Mouse (Mus musculus) cerebral cortex, adult 2 months (tissue): ENCODE results near the gene AY074887.

Experiments used
- WGBS: fragments of 180-500 bp; shearing (Covaris S2); methylation state at CpG from one replicate; pipeline ENCODE4 v1.1.7; 2018; 5-methylcytosine and 5-hydroxymethylcytosine counted together

The AY074887 gene

GRCm38 (mm10) chr9:54950575-54951321 lies at the start of gene AY074887, which contains the start of gene Psma4:
Gene AY074887, minus strand, starts transcription at chr9:54950998.
Gene Psma4, plus strand, starts transcription at chr9:54950790.
- under 1% methylated on average over 65 of the region's 65 CpGs for WGBS

- WGBS = 91% methylated on average over 3 of the region's 3 CpGs
Measured at GRCm38 (mm10) chr9:54995645-54996044, 44.8 kb upstream of the AY074887 start.

GRCm38 (mm10) chr9:54994381-54994780 lies 43.6 kb upstream of the AY074887 start:
- WGBS = 66% methylated on average over 3 of the region's 3 CpGs

- 86% methylated on average over 3 of the region's 3 CpGs for WGBS
Measured at GRCm38 (mm10) chr9:54990362-54990761, 39.6 kb upstream of the AY074887 start.

DNA sequence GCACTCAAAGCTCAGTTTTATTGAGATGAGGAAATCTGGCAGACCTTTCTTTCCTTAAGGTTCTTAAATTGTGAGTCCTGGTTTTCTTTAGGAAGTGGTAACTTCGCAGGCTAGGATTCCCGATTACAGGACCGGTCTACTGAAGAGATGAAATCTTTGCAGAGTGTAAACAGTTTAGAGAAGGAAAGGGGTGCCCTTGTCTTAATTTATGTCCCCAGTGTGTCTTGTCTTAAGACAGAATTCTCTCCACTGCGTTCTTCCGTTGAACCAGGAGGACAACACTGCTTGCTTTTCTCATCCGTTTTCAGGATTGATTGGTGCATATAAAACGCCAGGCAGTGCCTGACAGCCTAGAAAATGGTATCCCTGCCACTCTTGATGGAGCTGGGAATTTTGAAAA lies 31.6 kb upstream of the AY074887 start:
- 36% methylated on average over 7 of the region's 7 CpGs for WGBS

DNA sequence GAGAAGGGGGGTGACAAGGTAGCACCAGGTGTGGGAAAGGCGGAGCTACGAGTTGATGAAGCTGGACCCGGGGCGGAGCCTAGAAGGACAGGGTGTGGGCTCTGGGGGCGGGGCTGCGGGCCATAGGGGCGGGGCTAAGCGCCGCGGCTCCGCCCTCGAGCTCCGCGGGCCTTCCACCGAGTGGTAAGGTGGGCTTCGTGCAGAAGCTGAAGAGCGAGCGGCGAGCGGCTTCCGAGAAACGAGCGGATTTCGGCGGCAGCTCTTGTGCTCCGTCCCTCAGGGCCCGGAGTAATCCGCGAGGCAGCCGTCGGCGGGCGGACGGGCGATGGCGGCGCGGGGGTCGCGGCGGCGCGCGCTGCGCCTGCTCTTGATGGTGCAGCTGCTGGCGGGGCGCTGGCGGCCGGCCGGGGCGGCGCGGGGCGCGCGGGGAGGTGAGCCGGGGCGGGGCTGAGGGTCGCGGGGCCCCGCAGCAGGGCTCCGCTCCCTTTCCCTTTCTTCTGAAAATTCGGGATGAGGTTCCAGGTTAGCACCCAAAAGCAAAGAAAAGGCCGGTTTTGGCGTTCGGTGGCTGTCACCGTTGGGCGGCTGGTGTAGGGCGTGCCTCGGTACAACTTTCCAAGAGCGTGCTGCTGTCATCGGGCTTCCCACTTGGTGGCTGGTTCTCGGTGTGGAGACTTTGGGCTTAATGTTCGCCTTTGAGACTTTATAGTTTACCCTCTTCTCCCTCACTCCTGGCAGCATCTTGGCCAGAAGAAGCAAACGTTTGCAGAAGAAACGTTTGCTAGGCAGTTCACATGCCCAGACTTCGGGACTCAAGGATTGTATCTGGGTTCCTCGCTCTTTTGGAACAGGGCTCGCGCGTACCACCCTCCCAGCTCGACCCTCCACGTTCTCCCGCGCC lies 30.7 kb upstream of the AY074887 start:
- WGBS = 1% methylated on average over 85 of the region's 85 CpGs

DNA sequence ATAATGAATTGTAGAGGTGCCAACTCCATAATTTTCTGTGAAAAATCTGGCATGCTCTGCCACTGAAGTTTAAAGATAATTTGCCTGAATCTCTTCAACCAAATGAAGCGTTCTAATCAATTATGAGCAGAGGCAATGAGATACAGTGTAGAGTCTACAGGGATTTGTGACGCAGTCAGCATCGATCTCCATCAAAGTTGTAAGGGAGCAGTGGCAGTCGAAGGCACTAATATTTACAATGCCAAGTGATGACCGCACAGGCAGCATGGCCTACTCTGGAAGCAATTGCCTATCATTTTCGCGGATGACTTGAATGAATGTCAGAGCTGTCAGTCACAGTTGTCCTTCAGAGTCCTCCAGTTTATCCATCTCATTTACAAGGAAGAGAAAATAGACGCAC lies 29.9 kb upstream of the AY074887 start, which contains the start of gene Chrna5:
Gene Chrna5 (plus strand): TSS at position 207 of the 400 bp plus-strand sequence.
- WGBS = 49% methylated on average over 8 of the region's 8 CpGs

- 50% methylated on average over 8 of the region's 8 CpGs for WGBS
Measured at GRCm38 (mm10) chr9:54969972-54970637, 19.3 kb upstream of the AY074887 start.

- 56% methylated on average over 4 of the region's 4 CpGs for WGBS
Measured at GRCm38 (mm10) chr9:54961059-54961458, 10.3 kb upstream of the AY074887 start.

GRCm38 (mm10) chr9:54950162-54950561 lies 636 bp downstream of the AY074887 start:
- 39% methylated on average over 8 of the region's 8 CpGs for WGBS

DNA sequence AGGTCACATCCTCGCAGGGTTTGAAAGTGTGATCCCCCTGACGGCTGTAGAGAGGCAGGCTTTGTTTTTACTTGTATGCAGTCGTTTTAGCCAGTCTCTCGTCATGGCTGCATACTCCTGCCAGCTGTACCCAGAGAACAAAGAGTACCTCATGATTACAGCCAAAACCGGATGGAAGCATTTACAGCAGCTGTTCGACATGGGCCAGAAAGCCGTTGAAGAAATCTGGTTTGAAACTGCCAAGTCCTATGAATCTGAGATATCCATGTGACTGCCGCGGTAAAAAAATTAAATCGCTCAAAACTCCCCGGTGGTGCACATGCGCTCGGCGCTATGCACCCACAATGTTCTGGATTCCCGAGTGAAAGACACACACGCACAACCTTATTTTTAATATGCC lies 4.5 kb downstream of the AY074887 start:
- 60% methylated on average over 16 of the region's 16 CpGs for WGBS

- WGBS = 84% methylated on average over 2 of the region's 2 CpGs
Measured at GRCm38 (mm10) chr9:54944467-54944866, 6.3 kb downstream of the AY074887 start.

GRCm38 (mm10) chr9:54942071-54942470 lies 8.7 kb downstream of the AY074887 start:
- 93% methylated on average over 4 of the region's 4 CpGs for WGBS

- 86% methylated on average over 2 of the region's 2 CpGs for WGBS
Measured at GRCm38 (mm10) chr9:54932379-54932778, 18.4 kb downstream of the AY074887 start.

- 17% methylated on average over 1 of the region's 1 CpGs for WGBS
Measured at GRCm38 (mm10) chr9:54931765-54932164, 19.0 kb downstream of the AY074887 start.

- WGBS = 78% methylated on average over 1 of the region's 1 CpGs
Measured at GRCm38 (mm10) chr9:54930741-54931140, 20.1 kb downstream of the AY074887 start.

DNA sequence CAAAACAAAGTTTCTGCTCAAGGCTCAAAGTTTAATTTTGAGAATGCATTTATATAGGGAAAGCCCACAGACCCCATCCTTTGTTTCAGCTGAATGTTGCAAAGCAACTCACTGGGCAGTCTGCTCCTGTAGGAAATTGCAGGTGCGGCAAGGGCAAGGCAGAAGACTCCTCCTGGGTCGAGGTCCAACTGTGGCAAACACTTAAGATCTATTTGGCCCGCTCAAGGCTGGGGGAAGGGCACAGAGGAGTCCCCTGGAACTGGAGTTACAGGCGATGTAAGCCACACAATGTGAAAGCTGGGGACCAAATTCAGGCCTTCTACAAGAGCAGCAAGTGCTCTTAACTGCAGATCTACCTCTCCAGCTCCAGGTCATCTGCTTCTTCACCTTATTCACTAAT lies 30.9 kb downstream of the AY074887 start:
- 69% methylated on average over 4 of the region's 4 CpGs for WGBS

GRCm38 (mm10) chr9:54918781-54919180 lies 32.0 kb downstream of the AY074887 start:
- 94% methylated on average over 5 of the region's 5 CpGs for WGBS

DNA sequence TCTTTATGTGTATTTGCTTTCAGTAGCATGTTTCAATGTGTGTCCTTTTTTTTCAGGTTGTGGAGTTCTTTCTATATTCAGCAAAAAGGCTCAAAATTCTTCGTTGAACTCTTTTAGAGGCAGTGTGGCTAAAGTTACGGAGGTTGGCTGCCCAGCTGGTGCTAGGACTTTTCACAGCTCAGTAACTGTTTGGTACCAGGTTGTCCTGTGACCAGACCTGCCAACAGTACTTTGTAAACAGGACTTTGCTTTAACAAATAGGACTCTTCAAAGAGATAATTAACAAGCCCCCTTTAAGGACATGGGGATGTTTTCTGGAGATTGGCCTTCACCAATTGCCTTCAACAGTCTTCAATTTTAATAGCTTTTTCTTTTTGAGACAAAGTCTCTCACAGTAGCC lies 32.6 kb downstream of the AY074887 start:
- 78% methylated on average over 2 of the region's 2 CpGs for WGBS

- under 1% methylated on average over 33 of the region's 34 CpGs for WGBS
Measured at GRCm38 (mm10) chr9:54917010-54917677, 33.7 kb downstream of the AY074887 start, which contains the start of gene Hykk. Gene Hykk, plus strand, starts transcription at chr9:54917283.

DNA sequence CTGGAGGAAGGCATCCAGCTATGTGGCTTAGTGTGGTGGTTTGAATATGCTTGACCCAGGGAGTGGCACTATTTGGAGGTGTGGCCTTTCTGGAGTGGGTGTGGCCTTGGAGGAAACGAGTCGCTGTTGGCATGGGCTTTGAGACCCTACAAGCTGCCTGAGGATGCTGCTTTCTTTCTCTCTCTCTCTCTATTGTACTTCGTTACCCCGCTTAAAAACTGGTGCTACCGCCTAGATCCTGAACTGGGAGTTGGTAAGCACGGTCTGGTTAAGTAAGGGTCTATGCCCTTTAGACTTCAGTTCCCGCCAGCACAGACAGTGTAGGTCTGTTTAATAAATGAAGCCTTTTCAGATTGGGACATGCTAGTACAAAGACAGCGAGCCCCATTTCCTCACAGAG lies 34.4 kb downstream of the AY074887 start:
- WGBS = 71% methylated on average over 8 of the region's 8 CpGs
